Mouse (Mus musculus): ENCODE measurements at regions not wholly inside any gene's neighbourhood (a gene's known extent, or its start where the extent isn't known, plus 50 kb on each side); places are given as distances from the start of the nearest gene placed in this dataset.

- no peaks in the 10 kb centered on the region for H3K79me2 ChIP-seq (ENCODE audit: control insufficient read depth, insufficient read depth, low read length)
- no peak overlapping the region for H3K9ac ChIP-seq (ENCODE audit: low read depth, low read length)
- DNase-seq (ENCODE audit: extremely low read depth, low read depth, low spot score), result no peak
- 45% methylated on average over 5 of the region's 5 CpGs for whole genome bisulfite sequencing
- no peaks in the 10 kb centered on the region for H3K4me1 ChIP-seq (ENCODE audit: control insufficient read depth, insufficient read depth, low read length)
- H3K27me3 ChIP-seq (ENCODE audit: control insufficient read depth, insufficient read depth, low read length), result no peaks in the 10 kb centered on the region
- no peaks in the 10 kb centered on the region for H3K36me3 ChIP-seq (ENCODE audit: control insufficient read depth, insufficient read depth, low read length)
- TF ChIP-seq POLR2A (IDR thresholded peaks at IDR 0.05; ENCODE audit: extremely low read depth, insufficient read depth, low read length) (no peak), CTCF (IDR thresholded peaks at IDR 0.05; ENCODE audit: low read depth, low read length) (no peak)
- no peak overlapping the region for H3K27ac ChIP-seq (replicated peaks; ENCODE audit: insufficient read depth, low read depth, low read length)
- no peak overlapping the region for H3K4me3 ChIP-seq (ENCODE audit: insufficient read depth, low read depth, low read length)
These were observed 623.4 kb downstream of the Sox6 start for GRCm38 (mm10) chr7:115415147-115415561.
